Mouse (Mus musculus) limb, embryonic 10.5 days (tissue): ENCODE data around the gene Pold4. TPM values are rescaled to one million over a fixed set of nuclear protein-coding genes. Genes with fewer than 3 reads are reported as not detected.
"Not testable (repeated sequence)": the region's sequence is repeated elsewhere in the genome, so short reads cannot be mapped to it uniquely, and the experiment has no call there.

Experiments
- DNase-seq: peaks from one replicate; pipeline ENCODE4 v3.0.0-alpha.2; 2017; ENCODE audit warnings: low spot score
- H3K27ac ChIP-seq: fragments of 300-500 bp; sonication (generic); 2 replicates; pipeline ENCODE4 v1.5.1; 2016; ENCODE audit warnings: mild to moderate bottlenecking
- H3K27me3 ChIP-seq: fragments of 300-500 bp; sonication (generic); 2 replicates; pipeline ENCODE4 v1.6.1; 2016; ENCODE audit warnings: low read depth, mild to moderate bottlenecking; ENCODE audit not compliant: poor library complexity, severe bottlenecking
- H3K36me3 ChIP-seq: fragments of 300-500 bp; sonication (generic); 2 replicates; pipeline ENCODE4 v1.6.1; 2016; ENCODE audit warnings: mild to moderate bottlenecking, moderate library complexity
- H3K4me1 ChIP-seq: fragments of 300-500 bp; sonication (generic); 2 replicates; pipeline ENCODE4 v1.6.1; 2016
- H3K4me3 ChIP-seq: fragments of 300-500 bp; sonication (generic); 2 replicates; pipeline ENCODE4 v1.5.1; 2016; ENCODE audit warnings: mild to moderate bottlenecking, moderate library complexity
- H3K9me3 ChIP-seq: fragments of 300-500 bp; sonication (generic); replicated peaks from 2 replicates; pipeline ENCODE4 v1.6.1; 2016; ENCODE audit warnings: mild to moderate bottlenecking
- WGBS: fragments of 180-500 bp; shearing (Covaris S2); methylation state at CpG from one replicate; pipeline ENCODE4 v1.1.7; 2016; 5-methylcytosine and 5-hydroxymethylcytosine counted together
- polyA plus RNA-seq: library from polyadenylated mRNA; unstranded; fragments of >200 nt; fragmentation: Nextera tagmentation; extraction: Ambion mirVana; gene quantifications from 2 replicates; pipeline ENCODE4 v1.2.1, GENCODE M21; 2016

The Pold4 gene
- polyA plus RNA-seq, 1 experiment from 2014 or later = 16.2 TPM

- WGBS = 59% methylated on average over 1 of the region's 1 CpGs
- Histone ChIP-seq H3K4me3 (no peak overlapping the region), H3K36me3 (no peaks in the 10 kb centered on the region), H3K4me1 (no peaks in the 10 kb centered on the region), H3K9me3 (no peaks in the 10 kb centered on the region), H3K27me3 (no peaks in the 10 kb centered on the region), H3K27ac (no peak overlapping the region)
- no peak for DNase-seq
These were observed 15.3 kb downstream of the Pold4 start for GRCm38 (mm10) chr19:4247010-4247409.

- not testable (repeated sequence) for H3K27me3 ChIP-seq, H3K9me3 ChIP-seq, H3K27ac ChIP-seq, DNase-seq, H3K36me3 ChIP-seq, H3K4me3 ChIP-seq, H3K4me1 ChIP-seq
- WGBS = 84% methylated on average over 1 of the region's 1 CpGs
These were observed 17.0 kb downstream of the Pold4 start for GRCm38 (mm10) chr19:4248683-4249082.

DNA sequence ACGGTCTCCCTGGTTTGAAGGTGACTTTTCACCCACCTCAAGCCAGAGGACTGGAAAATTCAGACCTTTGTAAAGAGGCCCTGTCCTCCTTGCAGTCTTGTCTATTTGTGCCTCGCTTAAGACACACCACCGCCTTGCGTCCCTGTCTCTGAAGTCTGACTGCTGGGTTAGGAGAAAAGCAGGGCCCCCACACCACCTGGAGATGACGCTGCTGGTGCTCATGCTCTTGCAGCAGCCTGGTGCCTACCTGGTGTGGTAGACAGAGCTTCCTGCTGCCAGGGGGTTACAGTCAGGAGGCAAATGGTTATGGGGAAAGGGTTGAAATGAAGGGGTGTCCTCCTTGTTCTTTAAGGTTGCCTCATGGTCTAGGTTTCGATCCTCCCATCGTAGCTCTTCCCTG lies 22.5 kb downstream of the Pold4 start:
- DNase-seq = no peak

GRCm38 (mm10) chr19:4255583-4256162 lies 24.0 kb downstream of the Pold4 start:
- no peaks in the 10 kb centered on the region for H3K36me3 ChIP-seq
- H3K27me3 ChIP-seq = peaks cover 6% of the 10 kb centered on the region; the same call in 1 of the 2 replicates
- no peak for DNase-seq
- no peak overlapping the region for H3K27ac ChIP-seq
- peaks cover 10% of the 10 kb centered on the region for H3K4me1 ChIP-seq
- no peak overlapping the region for H3K4me3 ChIP-seq
- WGBS = 74% methylated on average over 11 of the region's 11 CpGs
- H3K9me3 ChIP-seq = no peaks in the 10 kb centered on the region

More for the DNA sequence above, 22.5 kb downstream of the Pold4 start:
- H3K4me1 ChIP-seq = peaks cover 10% of the 10 kb centered on the region
- no peak overlapping the region for H3K27ac ChIP-seq
- peaks cover 6% of the 10 kb centered on the region; the same call in 1 of the 2 replicates for H3K27me3 ChIP-seq
- WGBS = 86% methylated on average over 7 of the region's 7 CpGs
- H3K4me3 ChIP-seq = no peak overlapping the region
- no peaks in the 10 kb centered on the region for H3K9me3 ChIP-seq
- H3K36me3 ChIP-seq = no peaks in the 10 kb centered on the region

DNA sequence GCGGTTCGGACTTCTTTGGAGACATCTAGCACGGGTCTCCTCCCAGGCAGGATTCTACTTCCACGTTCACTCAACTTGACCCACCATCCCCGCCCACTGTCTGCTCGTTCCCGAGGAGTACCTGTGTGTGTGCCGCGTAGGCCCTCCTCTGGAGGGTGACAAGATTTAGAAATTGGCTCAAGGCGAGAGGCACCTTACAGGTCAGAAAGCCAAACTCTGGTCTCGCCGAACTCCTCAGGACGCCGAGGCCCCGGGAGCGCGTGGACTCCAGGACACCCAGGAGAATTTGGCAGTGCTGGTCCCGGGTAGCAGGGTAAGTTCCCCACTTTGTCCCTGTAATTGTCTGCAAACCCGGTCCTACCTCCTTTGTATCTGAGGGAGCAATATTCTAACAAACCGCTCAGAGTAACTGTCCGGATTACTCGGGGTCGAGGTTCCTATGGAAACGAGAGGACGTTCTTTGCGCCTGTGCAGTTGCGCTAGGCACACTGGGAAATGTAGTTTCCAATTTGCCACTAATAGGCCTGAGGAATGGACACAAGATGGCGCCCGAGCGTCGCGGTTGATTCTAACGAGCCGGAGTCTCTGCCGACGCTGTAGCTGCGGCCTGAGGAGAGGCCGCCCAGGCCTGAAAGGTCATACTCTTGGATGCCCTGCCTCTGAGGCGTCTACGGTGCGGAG lies 25.7 kb downstream of the Pold4 start:
- Histone ChIP-seq H3K27ac (peak overlapping the region; percentile 83), H3K4me1 (peaks cover 10% of the 10 kb centered on the region), H3K4me3 (peak overlapping the region; percentile 72), H3K9me3 (no peaks in the 10 kb centered on the region), H3K36me3 (no peaks in the 10 kb centered on the region), H3K27me3 (peaks cover 6% of the 10 kb centered on the region; the same call in 1 of the 2 replicates)
- WGBS = under 1% methylated on average over 41 of the region's 41 CpGs
- DNase-seq = peak; percentile 90

- 22% methylated on average over 12 of the region's 12 CpGs for WGBS
- DNase-seq = no peak
- Histone ChIP-seq H3K4me3 (peak overlapping the region; percentile 72), H3K27ac (peak overlapping the region; percentile 83), H3K4me1 (peaks cover 10% of the 10 kb centered on the region), H3K27me3 (peaks cover 6% of the 10 kb centered on the region; the same call in 1 of the 2 replicates), H3K36me3 (no peaks in the 10 kb centered on the region), H3K9me3 (no peaks in the 10 kb centered on the region)
These were observed 26.2 kb downstream of the Pold4 start for GRCm38 (mm10) chr19:4257897-4258252.

GRCm38 (mm10) chr19:4261038-4261698 lies 29.5 kb downstream of the Pold4 start:
- Histone ChIP-seq H3K27me3 (peaks cover 16% of the 10 kb centered on the region; the same call in 1 of the 2 replicates), H3K4me1 (peaks cover 16% of the 10 kb centered on the region), H3K27ac (no peak overlapping the region), H3K4me3 (no peak overlapping the region), H3K9me3 (no peaks in the 10 kb centered on the region), H3K36me3 (no peaks in the 10 kb centered on the region)
- 64% methylated on average over 8 of the region's 8 CpGs for WGBS
- DNase-seq = no peak

DNA sequence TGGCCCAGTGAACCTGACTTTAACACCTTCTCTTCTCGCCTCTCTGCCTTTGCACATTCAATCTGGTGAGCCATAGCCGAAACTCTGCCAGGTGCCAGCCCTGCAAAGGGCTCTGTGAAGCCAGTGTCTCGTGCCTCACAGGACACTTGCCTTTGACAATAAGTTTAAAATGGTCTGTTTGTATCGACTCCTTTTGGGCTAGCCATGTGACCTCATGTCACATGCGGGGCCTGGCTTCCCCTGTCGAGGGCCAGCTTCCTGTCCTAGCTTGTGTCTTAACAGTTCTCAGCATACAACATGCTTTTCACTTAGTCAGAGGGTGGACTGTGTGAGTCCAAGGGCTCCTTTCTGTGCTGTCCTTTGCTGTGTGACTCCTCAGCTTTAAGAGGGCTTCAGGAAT lies 31.1 kb downstream of the Pold4 start:
- DNase-seq = no peak
- H3K4me1 ChIP-seq = peaks cover 11% of the 10 kb centered on the region; the same call in 1 of the 2 replicates
- peaks cover 31% of the 10 kb centered on the region for H3K27me3 ChIP-seq
- no peak overlapping the region for H3K4me3 ChIP-seq
- 83% methylated on average over 6 of the region's 6 CpGs for WGBS
- H3K9me3 ChIP-seq = no peaks in the 10 kb centered on the region
- no peaks in the 10 kb centered on the region for H3K36me3 ChIP-seq
- no peak overlapping the region for H3K27ac ChIP-seq

GRCm38 (mm10) chr19:4263702-4264101 lies 32.0 kb downstream of the Pold4 start:
- DNase-seq = no peak

DNA sequence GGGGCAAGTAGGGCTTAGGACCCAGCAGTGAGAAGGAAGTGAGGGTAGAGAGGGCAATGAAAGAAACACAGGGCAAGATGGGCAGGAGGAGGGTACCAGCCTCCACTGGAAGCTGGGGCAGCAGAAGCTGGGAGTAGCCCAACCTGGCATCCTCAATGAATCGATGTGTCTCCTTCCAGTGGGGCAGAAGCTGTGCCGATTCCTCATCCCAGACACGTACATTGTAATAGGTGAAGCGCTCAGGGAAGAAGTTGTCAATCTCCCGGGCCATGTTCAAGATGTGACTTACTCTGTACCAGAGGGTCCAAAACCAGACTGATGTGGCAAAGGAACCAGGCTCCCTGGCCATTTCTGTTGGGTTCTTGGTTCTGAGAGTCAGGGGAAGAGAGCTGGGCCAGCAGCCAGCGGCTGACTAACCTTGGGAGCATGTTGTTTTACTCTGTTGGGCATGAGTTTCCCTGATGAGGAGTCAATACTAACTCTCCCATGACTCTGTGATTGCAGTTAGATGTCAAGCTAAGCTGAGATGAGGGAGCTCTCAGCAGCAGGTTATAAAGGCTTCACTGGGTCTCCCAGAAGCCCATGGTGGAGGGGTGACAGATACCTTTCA lies 32.6 kb downstream of the Pold4 start:
- Histone ChIP-seq H3K9me3 (no peaks in the 10 kb centered on the region), H3K4me3 (no peak overlapping the region), H3K27ac (no peak overlapping the region), H3K36me3 (no peaks in the 10 kb centered on the region), H3K27me3 (peaks cover 47% of the 10 kb centered on the region), H3K4me1 (peaks cover 17% of the 10 kb centered on the region)
- 95% methylated on average over 6 of the region's 6 CpGs for WGBS
- DNase-seq = no peak

More at GRCm38 (mm10) chr19:4263702-4264101, 32.0 kb downstream of the Pold4 start:
- Histone ChIP-seq H3K4me1 (peaks cover 11% of the 10 kb centered on the region), H3K4me3 (no peak overlapping the region), H3K36me3 (no peaks in the 10 kb centered on the region), H3K27me3 (peaks cover 41% of the 10 kb centered on the region), H3K9me3 (no peaks in the 10 kb centered on the region), H3K27ac (no peak overlapping the region)
- 67% methylated on average over 14 of the region's 14 CpGs for WGBS

- no peak overlapping the region for H3K4me3 ChIP-seq
- H3K4me1 ChIP-seq = peaks cover 18% of the 10 kb centered on the region
- no peak for DNase-seq
- H3K36me3 ChIP-seq = no peaks in the 10 kb centered on the region
- 62% methylated on average over 4 of the region's 4 CpGs for WGBS
- peaks cover 63% of the 10 kb centered on the region for H3K27me3 ChIP-seq
- no peaks in the 10 kb centered on the region for H3K9me3 ChIP-seq
- H3K27ac ChIP-seq = no peak overlapping the region
These were observed 34.3 kb downstream of the Pold4 start for GRCm38 (mm10) chr19:4265956-4266355.

- 4% methylated on average over 46 of the region's 46 CpGs for WGBS
- peaks cover 13% of the 10 kb centered on the region for H3K4me1 ChIP-seq
- no peaks in the 10 kb centered on the region for H3K36me3 ChIP-seq
- peak; percentile 54 for DNase-seq
- no peaks in the 10 kb centered on the region for H3K9me3 ChIP-seq
- H3K27me3 ChIP-seq = peaks cover 68% of the 10 kb centered on the region
- peak within 1 kb of the TSS; percentile 47; the same call in 1 of the 2 replicates for H3K27ac ChIP-seq
- H3K4me3 ChIP-seq = peak within 1 kb of the TSS; percentile 56
These were observed 37.1 kb downstream of the Pold4 start, which contains the start of gene Ssh3 for GRCm38 (mm10) chr19:4268566-4269361. Gene Ssh3, minus strand, starts transcription at chr19:4269180.
